Mouse (Mus musculus) kidney, postnatal 25 days (tissue): ENCODE measurements at regions not wholly inside any gene's neighbourhood (a gene's known extent, or its start where the extent isn't known, plus 50 kb on each side); places are given as distances from the start of the nearest gene placed in this dataset.
A peak's percentile ranks its signal among the peaks of the same experiment; 100 is the strongest.

Experiments used
- DNase-seq, 2 experiments: peaks; one replicate each; pipeline ENCODE4 v3.0.0; 2021; ENCODE audit warnings: mixed read lengths in 2 of 2

DNA sequence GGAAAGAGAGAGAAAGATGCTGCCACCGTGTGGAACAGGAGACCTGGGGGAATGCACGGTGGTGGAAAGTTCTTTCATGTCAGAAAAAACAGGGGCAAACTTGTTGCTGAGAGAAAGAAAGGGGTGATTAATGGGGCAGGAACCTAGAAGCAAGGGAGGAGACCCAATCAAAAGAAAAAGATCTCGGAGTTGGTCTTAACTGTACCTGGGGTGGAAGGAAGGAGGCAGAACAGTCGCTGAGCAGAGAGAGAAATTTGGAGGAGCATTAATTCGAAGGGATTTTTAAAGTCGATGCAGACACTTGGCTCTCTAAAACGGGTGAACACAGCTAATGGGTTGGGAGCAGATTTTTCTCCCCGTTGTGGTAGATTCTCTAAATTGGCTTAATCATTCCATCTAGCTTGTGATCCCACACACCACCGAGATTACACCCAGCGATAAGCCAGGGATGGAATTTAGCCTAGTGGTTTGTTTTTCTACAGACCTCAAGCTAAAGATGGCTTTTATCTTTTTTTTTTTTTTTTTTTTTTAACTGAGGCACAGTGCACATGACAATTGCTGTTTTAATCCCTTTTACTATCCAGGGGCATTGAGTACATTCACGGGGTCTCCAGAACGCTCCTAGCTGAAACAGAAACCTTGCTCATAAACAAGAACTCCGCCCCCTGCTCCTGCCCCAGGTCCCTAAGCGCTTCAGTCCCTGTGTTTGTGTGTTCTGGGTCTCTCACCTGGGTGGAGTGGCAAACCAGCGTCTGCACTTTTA is 73.1 kb upstream of the Cpm start:
- DNase-seq, result no peak

- DNase-seq, result no peak
Measured at GRCm38 (mm10) chr10:117555542-117555941, 73.8 kb upstream of the Cpm start.

- no peak for DNase-seq
Measured at GRCm38 (mm10) chr10:117555044-117555443, 74.3 kb upstream of the Cpm start.

DNA sequence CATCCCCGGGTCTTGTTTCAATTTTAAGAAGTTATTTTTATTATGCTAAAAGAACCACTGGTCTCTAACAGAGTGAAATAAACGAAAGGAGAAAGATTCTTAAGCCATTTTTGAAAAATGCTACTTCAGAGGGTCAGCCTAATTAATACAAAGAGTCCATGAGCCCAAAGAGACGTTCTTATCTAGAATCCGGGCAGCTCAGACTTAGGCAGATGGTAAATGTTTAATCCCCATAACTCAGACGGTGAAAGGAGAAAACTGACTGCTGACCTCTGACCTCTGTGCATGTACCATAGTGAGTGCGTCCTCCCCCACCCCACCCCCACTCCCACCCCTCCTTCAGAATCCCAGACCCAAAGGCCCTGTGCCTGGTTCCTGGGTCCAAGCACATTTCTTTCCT is 74.8 kb upstream of the Cpm start:
- peak in 1 of 2 experiments; percentile 9 for DNase-seq

GRCm38 (mm10) chr10:117553211-117554186 is 75.8 kb upstream of the Cpm start:
- DNase-seq, result no peak

GRCm38 (mm10) chr10:117552049-117552652 is 77.1 kb upstream of the Cpm start:
- no peak for DNase-seq

GRCm38 (mm10) chr10:117551234-117552048 is 77.9 kb upstream of the Cpm start:
- no peak for DNase-seq

- DNase-seq, result no peak
Measured at GRCm38 (mm10) chr10:117549854-117550605, 79.3 kb upstream of the Cpm start.

DNA sequence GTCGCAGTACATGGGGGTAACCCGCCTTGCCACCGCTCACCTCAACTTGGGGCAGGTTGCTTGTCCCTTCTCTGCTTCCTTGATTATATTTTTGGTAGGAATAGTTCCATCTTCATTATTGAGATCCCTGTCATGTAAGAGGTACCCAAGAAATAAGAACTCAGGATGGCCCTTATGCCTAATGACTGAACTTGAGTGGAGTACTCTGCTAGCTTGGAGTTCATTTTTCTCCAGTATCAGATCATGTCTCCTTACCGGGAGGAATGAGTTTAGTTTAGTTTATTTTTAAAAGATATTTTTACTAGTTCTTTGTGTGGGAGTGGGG is 79.8 kb upstream of the Cpm start:
- DNase-seq, result no peak

- no peak for DNase-seq
Measured at GRCm38 (mm10) chr10:117548775-117549505, 80.4 kb upstream of the Cpm start.

DNA sequence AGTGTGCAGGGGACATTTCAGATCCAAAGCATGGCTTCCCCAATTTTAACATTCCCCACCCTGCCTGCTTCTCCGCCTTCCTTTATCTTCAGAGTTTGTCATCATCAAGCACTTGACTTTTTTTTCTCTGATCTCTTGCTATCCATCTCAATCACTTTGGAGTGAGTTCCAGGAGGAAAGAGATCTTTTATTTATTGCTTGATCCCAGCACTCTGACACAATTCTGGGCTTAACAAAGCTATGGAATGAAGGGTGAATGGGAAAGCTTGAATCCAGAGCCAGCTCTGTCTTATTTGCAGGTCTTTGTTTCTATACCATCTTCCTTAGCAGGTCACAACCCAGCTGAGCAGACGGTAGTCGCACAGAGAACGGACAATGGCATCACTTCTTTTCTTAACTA is 81.0 kb upstream of the Cpm start:
- DNase-seq, result no peak

GRCm38 (mm10) chr10:117547275-117547674 is 82.0 kb upstream of the Cpm start:
- DNase-seq, result no peak

- no peak for DNase-seq
Measured at GRCm38 (mm10) chr10:117545842-117546631, 83.3 kb upstream of the Cpm start.

DNA sequence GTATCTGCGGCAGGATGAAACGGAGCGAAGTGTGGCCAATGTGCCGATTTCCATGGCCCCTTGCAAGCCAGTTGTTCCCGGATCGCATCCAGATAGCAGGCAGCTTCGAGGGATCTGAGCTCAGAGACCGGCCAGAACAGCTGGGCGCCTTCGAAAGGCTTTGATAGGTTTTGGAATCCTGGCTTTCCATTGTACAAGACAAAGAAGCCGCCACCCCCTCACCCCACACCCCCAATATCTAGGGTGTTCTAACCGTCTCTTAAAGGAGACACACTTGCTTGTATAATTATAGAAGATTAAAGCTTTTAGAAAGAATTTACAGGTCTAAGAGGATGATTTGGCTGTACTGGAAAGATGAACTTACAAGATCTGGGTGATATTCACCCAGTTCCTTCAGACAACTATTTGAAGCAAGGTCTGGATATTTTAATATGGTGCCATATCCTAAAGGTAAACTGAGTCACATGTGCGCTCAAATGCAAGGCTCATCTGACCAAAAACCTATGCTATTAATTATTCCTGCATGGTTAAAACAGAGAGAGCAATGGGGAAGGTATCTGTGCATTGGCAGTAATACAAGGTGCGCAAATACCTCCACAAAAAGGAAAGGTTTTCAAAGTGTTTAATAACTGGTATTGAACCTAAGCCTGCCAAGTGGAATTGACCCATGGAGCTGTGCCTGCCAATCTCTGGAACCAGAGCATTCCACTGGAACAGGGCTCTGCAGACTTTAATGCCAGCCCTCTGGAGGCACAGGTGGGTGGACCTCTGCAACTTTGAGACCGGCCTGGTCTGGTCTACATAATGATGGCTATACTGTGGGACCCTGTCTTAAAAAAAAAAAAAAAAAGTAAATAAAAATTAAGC is 84.4 kb upstream of the Cpm start:
- no peak for DNase-seq

GRCm38 (mm10) chr10:117543995-117544679 is 85.2 kb upstream of the Cpm start:
- DNase-seq, result no peak

- no peak for DNase-seq
Measured at GRCm38 (mm10) chr10:117543696-117543950, 85.7 kb upstream of the Cpm start.

GRCm38 (mm10) chr10:117542886-117543695 is 86.2 kb upstream of the Cpm start:
- DNase-seq, result no peak

DNA sequence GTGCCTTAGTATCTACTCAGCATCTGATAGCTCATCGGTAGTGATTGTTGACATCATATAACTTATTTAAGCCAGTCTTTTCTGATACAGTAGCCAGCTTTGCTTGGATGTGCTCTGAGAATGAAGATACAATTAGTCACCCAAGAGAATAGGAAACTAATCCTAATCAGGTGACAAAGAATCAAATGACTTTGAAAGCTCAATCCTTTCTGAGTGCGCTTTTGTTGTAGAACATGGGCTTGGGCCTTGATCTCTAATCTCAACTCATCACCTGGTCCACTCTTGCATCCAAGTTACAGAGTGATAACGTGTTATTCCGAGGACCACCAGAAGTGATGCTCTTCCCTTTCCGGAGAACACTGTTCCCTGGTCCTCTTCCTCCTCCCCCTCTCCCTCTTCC is 86.9 kb upstream of the Cpm start:
- DNase-seq, result no peak
